Comparison of ENCODE assay signal across 11 mouse cellular contexts in genomic region chr2:114013846-114014245, GRCm38 (mm10). TPM values are rescaled to one million over a fixed set of nuclear protein-coding genes. Genes with fewer than 3 reads are reported as not detected.
A peak's percentile ranks its signal among the peaks of the same experiment; 100 is the strongest.
DNase-seq lines count a peak whose midpoint lies in the region; ATAC-seq and TF ChIP-seq lines count a peak whose summit lies in the region.
"Had no signal": no experiment of that assay in that cellular context is flagged by ENCODE, and none has a peak within 500 bp of the region (broad histone marks: within the 10 kb centered on the region; RNA-seq: fewer than 3 reads in every experiment).

No protein-coding gene starts in this region.

- intact Hi-C loops in left cerebral cortex, postnatal 14 days (cut with DNase I) = loop anchor here (5.0 kb wide), 1 partner anchor 78 kb away; no protein-coding TSS in a partner anchor

- peaks cover 52% of the 10 kb centered on the region for H3K27me3 ChIP-seq in heart, embryonic 14.5 days (ENCODE audit: control insufficient read depth, insufficient read depth, low read length)
- H3K27me3 ChIP-seq in hindbrain, embryonic 10.5 days (ENCODE audit: insufficient read depth, poor library complexity, severe bottlenecking) = peaks cover 53% of the 10 kb centered on the region
- H3K27me3 ChIP-seq in midbrain, embryonic 11.5 days (ENCODE audit: control insufficient read depth, insufficient read depth, low read length) = peaks cover 23% of the 10 kb centered on the region

- H3K4me1 ChIP-seq in heart, embryonic 14.5 days (ENCODE audit: control insufficient read depth in 2 of 2, insufficient read depth in 2 of 2, low read length in 2 of 2) = peaks cover 0 to 12% of the 10 kb centered on the region in 2 experiments; a peak in 1 of 4 replicates
- H3K4me1 ChIP-seq in hindbrain, embryonic 10.5 days (replicated peaks) = peaks cover 22% of the 10 kb centered on the region
- H3K4me1 ChIP-seq in midbrain, embryonic 11.5 days (ENCODE audit: control insufficient read depth, insufficient read depth, low read length) = peaks cover 8% of the 10 kb centered on the region; the same call in 1 of the 2 replicates

- H3K36me3 ChIP-seq in heart, embryonic 14.5 days (ENCODE audit: control insufficient read depth, insufficient read depth, low read length) = no peaks in the 10 kb centered on the region
- no peaks in the 10 kb centered on the region for H3K36me3 ChIP-seq in hindbrain, embryonic 10.5 days
- H3K36me3 ChIP-seq in midbrain, embryonic 11.5 days (ENCODE audit: control insufficient read depth, insufficient read depth, low read length) = no peaks in the 10 kb centered on the region

- TF ChIP-seq POLR2A in brain, embryonic 14.5 days (IDR thresholded peaks at IDR 0.05; ENCODE audit: borderline replicate concordance, extremely low read depth, insufficient read depth, insufficient read length, poor library complexity, severe bottlenecking) = no peak

- TF ChIP-seq CTCF in brain, embryonic 14.5 days (IDR thresholded peaks at IDR 0.05; ENCODE audit: borderline replicate concordance, extremely low read depth, insufficient read depth, insufficient read length) = no peak

- peak overlapping the region; percentile 49 for H3K4me3 ChIP-seq in heart, embryonic 14.5 days (ENCODE audit: control insufficient read depth in 1 of 2, insufficient read depth in 1 of 2, low read depth in 1 of 2, low read length in 2 of 2)
- H3K4me3 ChIP-seq in hindbrain, embryonic 10.5 days = peak overlapping the region; percentile 64
- H3K4me3 ChIP-seq in midbrain, embryonic 11.5 days (ENCODE audit: low read depth, low read length) = peak overlapping the region; percentile 51
- H3K4me3 ChIP-seq: myocyte had no signal

- no peak for DNase-seq in heart, adult 8-10 months (ENCODE audit: low spot score)
- DNase-seq in brain, embryonic 14.5 days (ENCODE audit: low read depth) = peak; percentile 38
- no peak for DNase-seq in hindbrain, embryonic 10.5 days (ENCODE audit: low spot score)
- DNase-seq in midbrain, embryonic 11.5 days (ENCODE audit: low spot score, missing footprints) = peak; percentile 85
- DNase-seq in left cerebral cortex, adult 18-20 months (ENCODE audit: low spot score in 2 of 2) = no peak
- DNase-seq in urinary bladder, postnatal 10 days (ENCODE audit: low spot score) = no peak
- no peak for DNase-seq in left cerebral cortex, postnatal 14 days (ENCODE audit: low spot score in 2 of 2)

- H3K9ac ChIP-seq in heart, embryonic 14.5 days (ENCODE audit: low read length) = no peak overlapping the region
- H3K9ac ChIP-seq in midbrain, embryonic 11.5 days (ENCODE audit: low read length) = peak overlapping the region; percentile 64

- WGBS in heart, embryonic 14.5 days = 3% methylated on average over 13 of the region's 13 CpGs
- WGBS in hindbrain, embryonic 10.5 days = 2% methylated on average over 13 of the region's 13 CpGs
- 3% methylated on average over 13 of the region's 13 CpGs for WGBS in midbrain, embryonic 11.5 days

- peak overlapping the region; percentile 91 for H3K4me2 ChIP-seq in heart, embryonic 14.5 days (ENCODE audit: low read length)
- H3K4me2 ChIP-seq in midbrain, embryonic 11.5 days = peak overlapping the region; percentile 94

- ATAC-seq in heart, embryonic 14.5 days (ENCODE audit: insufficient number of reproducible peaks, insufficient read depth, low FRiP score, low read depth) = no peak
- peak; percentile 34 for ATAC-seq in midbrain, embryonic 11.5 days (ENCODE audit: low FRiP score)
- ATAC-seq: inflammation-experienced regulatory T-cells, adult 6 months had no signal

- no peaks in the 10 kb centered on the region for H3K9me3 ChIP-seq in heart, embryonic 14.5 days (ENCODE audit: control insufficient read depth, low read length)
- H3K9me3 ChIP-seq in hindbrain, embryonic 10.5 days = no peaks in the 10 kb centered on the region
- no peaks in the 10 kb centered on the region for H3K9me3 ChIP-seq in midbrain, embryonic 11.5 days (ENCODE audit: control insufficient read depth, low read length)

- H3K27ac ChIP-seq in heart, embryonic 14.5 days (replicated peaks in 1 of 2; ENCODE audit: control insufficient read depth in 1 of 2, insufficient read depth in 1 of 2, low read depth in 2 of 2, low read length in 2 of 2) = no peak overlapping the region
- peak overlapping the region; percentile 57; the same call in 1 of the 2 replicates for H3K27ac ChIP-seq in hindbrain, embryonic 10.5 days
- no peak overlapping the region for H3K27ac ChIP-seq in midbrain, embryonic 11.5 days (ENCODE audit: low read depth, low read length)

RNA-seq across cellular contexts. Expression of gene Gjd2, which starts 0.4 kb away (rescaled TPM):
- not detected in 2 replicates for polyA plus RNA-seq in heart, embryonic 14.5 days (2014; fragmentation: Nextera tagmentation; extraction: Ambion mirVana)
- not detected for total RNA-seq in heart, adult 8-10 months (2022)
- polyA plus RNA-seq in brain, embryonic 14.5 days (2012; rRNA removed) = 18.4 and 25.3 TPM in 2 replicates
- polyA plus RNA-seq in hindbrain, embryonic 10.5 days (2016; fragmentation: Nextera tagmentation; extraction: Ambion mirVana) = 0.17 and 0.48 TPM in 2 replicates
- 0.82 and 1.1 TPM in 2 replicates for polyA plus RNA-seq in midbrain, embryonic 11.5 days (2014; fragmentation: Nextera tagmentation; extraction: Ambion mirVana)
- 1 to 10 TPM; 4.5 to 5.5 TPM for total RNA-seq in left cerebral cortex, adult 18-20 months (2021)
- 10 to 100 TPM; 14.5 to 16.1 TPM for total RNA-seq in left cerebral cortex, postnatal 14 days (2021)
- total RNA-seq: MEL had no signal
- polyA plus RNA-seq: inflammation-experienced regulatory T-cells, adult 6 months; myocyte had no signal

RNA-seq across cellular contexts. Expression of gene Actc1, which starts 39.5 kb away (rescaled TPM):
- 14,909 and 15,629 TPM in 2 replicates for polyA plus RNA-seq in heart, embryonic 14.5 days (2014; fragmentation: Nextera tagmentation; extraction: Ambion mirVana)
- total RNA-seq in heart, adult 8-10 months (2022) = over 10,000 TPM in 3 of 4 experiments, 1,000 to 10,000 TPM in 1; 8,568 to 14,785 (median 13,606) TPM
- 9.8 and 16.9 TPM in 2 replicates for polyA plus RNA-seq in brain, embryonic 14.5 days (2012; rRNA removed)
- 6.3 and 16.5 TPM in 2 replicates for polyA plus RNA-seq in hindbrain, embryonic 10.5 days (2016; fragmentation: Nextera tagmentation; extraction: Ambion mirVana)
- polyA plus RNA-seq in midbrain, embryonic 11.5 days (2014; fragmentation: Nextera tagmentation; extraction: Ambion mirVana) = 1.6 and 2.0 TPM in 2 replicates
- total RNA-seq in left cerebral cortex, adult 18-20 months (2021) = not detected
- total RNA-seq in left cerebral cortex, postnatal 14 days (2021) = not detected
- total RNA-seq: MEL had no signal
- polyA plus RNA-seq: inflammation-experienced regulatory T-cells, adult 6 months had no signal

Comparison
In these comparisons a context has a peak if more than half of its experiments do, and no peak if none do; other contexts are left out.
1. DNase-seq: peak in brain, embryonic 14.5 days (single experiment) and midbrain, embryonic 11.5 days (single experiment); none in heart, adult 8-10 months (single experiment), hindbrain, embryonic 10.5 days (single experiment), left cerebral cortex, adult 18-20 months (0 of 2), urinary bladder, postnatal 10 days (single experiment) and left cerebral cortex, postnatal 14 days (0 of 2).
2. RNA of gene Actc1, which starts 39.5 kb away (polyA plus RNA-seq): 14,909 to 15,629 TPM in heart, embryonic 14.5 days; 9.8 to 16.9 TPM in brain, embryonic 14.5 days, 6.3 to 16.5 TPM in hindbrain, embryonic 10.5 days and 1.6 to 2.0 TPM in midbrain, embryonic 11.5 days; every median in the first group is over 100 times any median in the second.
3. Peak in every context shown above with its lines, with median percentiles within 50 percentile points of each other: H3K4me3 ChIP-seq.